Mouse (Mus musculus) 416B (cell line): Measurements from ENCODE around the gene Ostc.

Experiments
- DNase-seq: peaks from one replicate; pipeline ENCODE4 v3.0.0; 2011; ENCODE audit warnings: low read depth

The Ostc gene

DNA sequence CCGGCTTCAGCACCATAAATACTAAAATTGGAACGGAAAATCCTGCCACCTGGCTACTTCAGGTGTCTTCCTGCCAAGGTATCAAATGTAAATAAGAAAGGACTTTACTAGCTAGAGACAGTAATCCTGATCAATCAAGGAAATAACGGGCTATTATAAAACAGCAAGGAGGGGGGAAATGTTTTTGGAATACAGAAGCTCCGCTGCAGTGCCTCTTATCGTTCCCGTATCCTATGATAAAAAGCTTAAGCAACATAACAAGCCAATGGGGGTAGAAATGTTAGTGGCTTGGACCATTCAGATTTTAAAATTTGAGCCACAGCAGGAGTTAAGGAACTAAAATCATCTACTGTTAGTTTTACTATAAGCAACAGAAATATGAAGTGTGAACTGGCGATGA lies 859 bp upstream of the Ostc start:
- no peak for DNase-seq

DNA sequence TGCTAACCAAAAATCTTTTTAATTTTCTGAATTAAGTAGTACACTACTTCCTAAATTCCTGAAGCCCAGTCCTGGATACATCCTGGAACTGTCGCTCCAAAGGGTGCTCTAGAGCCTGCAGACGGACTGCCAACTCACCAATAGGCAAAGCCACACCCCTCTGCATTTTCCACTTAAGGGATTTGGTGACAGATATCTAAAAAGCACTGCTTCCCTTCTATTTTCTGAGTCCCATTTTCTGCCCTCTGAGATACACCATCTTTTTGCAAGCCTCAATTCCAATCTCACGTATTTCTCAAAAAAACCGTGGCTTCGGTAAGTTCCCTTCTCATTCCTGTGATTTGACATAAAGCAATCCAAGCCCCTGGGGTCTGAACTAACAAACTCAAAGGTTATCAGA lies 715 bp downstream of the Ostc start:
- DNase-seq: peak; percentile 70

DNA sequence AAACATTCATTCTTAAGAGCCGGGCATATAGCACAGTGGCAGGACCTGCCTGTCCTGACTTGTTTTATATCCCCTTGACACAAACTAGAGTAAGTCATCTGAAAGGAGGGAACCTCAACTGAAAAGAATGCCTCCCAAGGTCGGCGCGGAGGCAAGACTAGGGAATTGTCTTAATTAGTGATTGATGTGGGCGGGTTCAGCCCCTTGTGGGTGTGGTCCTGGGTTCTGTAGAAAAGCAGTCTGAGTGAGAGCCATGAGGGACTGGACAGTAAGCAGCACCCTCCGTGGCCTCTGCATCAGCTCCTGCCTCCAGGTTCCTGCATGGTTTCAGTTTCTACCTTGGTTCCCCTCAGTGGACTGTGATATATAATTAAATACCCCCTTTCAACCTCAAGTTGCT lies 7.0 kb downstream of the Ostc start:
- DNase-seq: no peak

DNA sequence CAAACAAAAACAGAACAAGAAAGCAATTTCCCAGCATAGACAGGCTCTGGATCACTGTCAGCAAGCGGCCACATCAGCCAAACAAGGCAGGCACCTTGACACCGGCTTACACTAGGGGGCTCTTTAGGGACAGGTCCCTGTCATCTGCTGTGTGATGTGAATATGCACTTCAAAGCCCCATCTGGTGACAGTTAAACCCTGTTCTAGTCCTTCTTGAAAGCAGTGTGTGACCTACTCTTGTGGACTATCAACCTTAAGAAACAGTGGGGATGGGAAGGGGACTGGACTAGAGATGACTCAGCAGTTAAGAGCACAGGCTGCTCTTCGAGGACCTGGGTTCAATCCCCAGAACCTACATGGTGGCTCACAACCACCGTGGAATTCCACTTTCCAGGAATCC lies 11.6 kb downstream of the Ostc start:
- no peak for DNase-seq

DNA sequence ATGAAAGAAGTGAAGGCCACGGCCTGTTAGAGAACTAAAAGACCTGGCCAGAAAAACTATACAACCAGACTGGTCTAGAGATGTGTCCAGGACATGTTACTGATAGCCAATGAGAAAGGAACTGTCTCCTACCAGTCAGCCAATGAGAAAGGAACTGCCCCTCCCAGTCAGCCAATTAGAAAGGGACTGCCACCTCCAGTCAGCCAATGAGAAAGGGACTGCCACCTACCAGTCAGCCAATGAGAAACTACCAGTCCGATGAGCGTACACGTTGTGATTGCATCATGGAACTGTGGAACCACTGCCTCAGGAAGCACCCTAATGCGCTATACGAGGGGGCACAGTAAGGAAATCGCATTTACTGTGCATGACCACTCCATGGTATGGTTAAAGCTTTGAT lies 14.5 kb downstream of the Ostc start:
- peak; percentile 77 for DNase-seq

DNA sequence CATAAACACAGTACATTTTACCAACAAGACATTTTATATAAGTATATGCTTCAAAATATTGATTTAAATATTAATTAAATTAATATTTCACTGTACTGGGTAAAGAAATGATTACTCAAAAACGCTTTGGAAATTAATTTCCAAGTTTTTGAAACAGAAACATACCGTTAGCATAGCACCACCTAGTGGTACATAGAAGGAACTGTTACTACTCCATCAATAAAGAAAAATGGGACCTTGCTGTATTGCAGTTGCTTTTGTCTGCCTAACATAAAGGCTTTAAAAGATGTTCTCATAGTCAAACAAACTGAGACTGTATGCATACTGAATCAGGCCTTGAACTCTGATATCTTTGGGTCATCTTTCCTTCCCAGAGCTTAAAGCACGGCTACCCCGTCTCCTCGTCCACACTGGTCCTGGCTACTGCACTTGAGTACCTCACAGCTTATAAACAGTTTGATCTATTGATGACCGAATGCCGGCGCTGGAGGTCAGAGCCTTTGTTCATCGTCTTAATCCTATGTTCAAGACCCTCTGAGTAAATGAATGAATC lies 15.1 kb downstream of the Ostc start:
- peak; percentile 62 for DNase-seq

DNA sequence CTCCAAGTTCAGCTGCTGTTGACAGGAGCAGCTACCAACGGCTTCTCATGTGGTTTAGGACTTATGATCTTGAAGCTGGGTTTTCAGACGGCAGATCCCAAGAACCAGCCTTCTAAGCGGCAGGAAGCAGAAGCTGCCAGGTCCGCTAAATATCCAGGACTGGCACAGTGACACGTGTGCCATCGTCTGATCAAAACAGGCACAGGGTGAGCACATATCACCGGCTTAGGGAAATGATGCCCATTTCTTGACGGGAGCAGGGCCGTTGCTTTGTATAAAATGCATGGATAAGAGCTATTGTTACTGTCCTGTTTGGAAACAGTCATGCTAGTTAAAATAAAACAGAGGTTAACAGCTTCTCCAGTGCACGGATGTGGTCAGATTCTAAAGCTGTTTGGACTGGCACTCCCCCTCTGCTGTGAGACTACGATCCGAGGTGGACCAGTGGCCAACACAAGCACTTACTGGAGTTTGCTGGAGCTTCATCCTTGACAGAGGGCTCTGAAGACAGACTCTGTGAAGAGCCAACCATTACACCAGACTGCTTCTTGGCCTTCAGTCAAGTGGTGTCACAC lies 17.6 kb downstream of the Ostc start:
- peak; percentile 51 for DNase-seq

DNA sequence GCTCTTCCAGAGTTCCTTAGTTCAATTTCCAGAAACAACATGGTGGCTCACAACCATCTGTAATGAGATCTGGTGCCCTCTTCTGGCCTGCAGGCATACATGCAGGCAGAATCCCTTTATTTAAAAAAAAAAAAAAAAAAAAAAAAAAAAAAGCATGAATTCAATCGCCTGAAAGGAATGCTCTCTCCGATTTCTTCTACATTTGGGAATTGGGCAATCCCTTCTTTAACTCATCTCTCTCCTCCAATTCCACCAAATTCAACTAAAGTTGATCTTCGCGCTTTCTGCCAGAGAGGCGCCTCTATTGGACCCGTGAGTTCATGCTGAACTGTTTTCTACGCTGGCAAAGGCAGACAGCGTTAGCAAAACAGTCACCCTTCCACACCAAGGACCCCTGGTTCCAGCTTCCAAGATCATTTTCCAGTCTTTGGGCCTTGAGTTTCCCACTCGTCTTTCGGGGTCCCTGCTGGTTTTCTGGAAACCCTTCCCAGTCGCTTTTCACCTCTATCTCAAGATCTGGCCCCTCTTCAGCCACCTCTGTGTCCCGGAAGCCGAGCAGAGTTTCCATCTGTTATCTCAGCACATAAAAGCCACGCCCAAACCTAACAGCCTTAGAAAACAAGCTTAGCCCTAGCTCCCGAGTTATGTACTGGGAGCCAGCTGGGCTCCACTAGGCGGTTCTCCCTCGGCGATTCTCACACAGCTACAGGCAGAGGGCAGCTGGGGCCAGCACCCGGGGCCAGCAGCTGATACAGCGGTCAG lies 18.2 kb downstream of the Ostc start:
- DNase-seq: peak; percentile 84

DNA sequence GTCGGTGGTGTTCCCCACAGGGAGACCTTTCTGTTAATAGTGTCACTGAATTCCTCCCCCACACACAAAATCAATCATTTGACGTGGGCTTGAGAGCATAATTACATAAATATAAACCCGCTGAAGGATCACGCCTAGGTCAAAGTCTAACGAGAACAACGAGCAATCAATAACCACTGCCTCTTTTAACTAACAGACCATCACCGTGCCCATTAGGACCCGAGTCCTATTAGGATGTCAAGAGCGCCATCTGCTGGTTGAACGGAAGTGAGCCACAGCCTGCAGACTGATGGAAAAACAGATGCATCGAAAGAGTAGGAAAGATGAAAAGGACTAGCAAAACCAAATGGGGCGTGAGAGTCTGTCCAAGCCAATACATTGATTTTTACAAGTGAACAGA lies 19.6 kb downstream of the Ostc start:
- peak; percentile 73 for DNase-seq

DNA sequence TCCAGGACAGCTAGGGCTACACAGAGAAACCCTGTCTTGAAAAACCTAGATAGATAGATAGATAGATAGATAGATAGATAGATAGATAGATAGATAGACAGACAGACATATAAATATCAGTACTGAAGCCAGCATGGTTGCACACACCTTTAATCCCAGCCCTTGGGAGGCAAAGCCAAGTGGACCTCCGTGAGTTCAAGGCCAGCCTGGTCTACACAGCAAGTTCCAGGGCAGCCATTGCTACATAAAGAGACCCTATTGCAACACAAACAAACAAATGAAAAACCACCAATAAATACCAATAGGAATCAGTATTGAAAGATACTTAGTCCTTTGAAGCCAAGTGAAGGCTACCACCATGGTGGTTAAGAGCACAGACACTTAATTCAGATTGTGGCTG lies 22.2 kb downstream of the Ostc start:
- DNase-seq: no peak

DNA sequence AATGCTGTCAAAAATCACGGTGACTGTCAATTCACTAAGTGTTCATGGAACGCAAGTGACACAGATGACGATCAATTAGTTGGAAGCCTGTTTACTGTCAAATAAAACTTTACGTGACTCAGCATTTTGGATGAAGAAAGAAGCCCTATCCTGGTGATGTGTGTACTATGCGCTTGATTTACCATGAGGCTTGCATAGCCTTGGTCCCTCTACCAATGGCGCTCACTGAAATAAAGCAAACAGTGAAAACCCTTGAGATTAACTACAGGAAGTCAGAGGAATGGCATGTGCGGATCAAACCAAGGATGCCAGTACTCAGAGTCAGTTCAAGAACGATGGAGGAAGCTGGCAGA lies 24.3 kb downstream of the Ostc start:
- DNase-seq: no peak

DNA sequence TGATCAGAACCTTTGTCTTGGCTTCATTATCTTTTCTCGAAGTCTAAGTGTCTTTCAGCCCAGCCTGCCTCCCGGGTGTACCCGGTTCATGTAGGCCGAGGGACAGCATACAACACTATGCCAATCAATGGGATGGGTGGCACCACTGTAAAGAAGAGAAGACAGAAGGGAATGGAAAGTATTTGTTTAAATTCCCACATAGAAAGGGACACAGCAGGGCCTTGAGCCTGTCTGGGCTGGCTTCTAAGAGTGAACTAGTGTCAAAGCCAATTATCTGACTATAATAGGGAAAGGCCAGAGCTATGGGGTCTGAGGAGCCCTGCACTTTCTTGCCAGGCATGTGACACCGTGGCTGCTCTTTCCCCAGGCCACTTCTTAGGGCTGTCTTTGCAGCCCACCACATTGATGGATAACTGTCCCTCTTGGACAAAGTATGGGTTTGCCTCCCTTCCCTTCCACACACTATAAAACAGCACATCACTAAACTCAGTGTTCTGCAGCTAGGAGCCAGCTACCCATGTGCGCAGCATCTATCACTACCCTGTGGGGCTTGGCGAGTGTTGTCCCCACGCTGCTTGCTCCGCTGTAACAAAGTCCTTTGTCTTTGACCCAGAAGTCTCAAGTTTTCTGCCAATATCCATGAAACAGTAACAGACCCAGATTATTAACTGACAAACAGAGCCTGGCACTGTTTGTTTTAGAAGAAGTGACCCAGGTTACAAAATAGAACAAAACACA lies 24.8 kb downstream of the Ostc start:
- no peak for DNase-seq

DNA sequence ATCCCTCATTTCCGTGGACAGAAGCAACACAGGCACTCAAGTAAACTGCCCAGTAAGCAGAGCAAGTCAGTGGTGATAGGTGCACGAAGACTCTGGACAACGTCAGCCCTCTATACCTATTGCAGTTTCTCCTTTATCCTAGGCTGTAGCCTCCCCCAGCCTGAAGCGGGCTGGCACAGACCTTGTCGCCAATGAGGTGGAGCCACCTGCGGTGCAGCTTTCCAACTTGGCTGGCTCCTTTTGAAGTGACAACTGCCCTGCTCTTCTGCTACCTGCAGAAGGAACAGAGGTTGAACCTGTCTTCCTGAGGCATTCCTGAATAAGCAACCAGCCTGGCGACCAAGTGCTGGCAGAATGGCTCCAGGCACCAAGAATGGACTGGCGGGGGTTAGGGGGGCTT lies 25.4 kb downstream of the Ostc start:
- DNase-seq: no peak

DNA sequence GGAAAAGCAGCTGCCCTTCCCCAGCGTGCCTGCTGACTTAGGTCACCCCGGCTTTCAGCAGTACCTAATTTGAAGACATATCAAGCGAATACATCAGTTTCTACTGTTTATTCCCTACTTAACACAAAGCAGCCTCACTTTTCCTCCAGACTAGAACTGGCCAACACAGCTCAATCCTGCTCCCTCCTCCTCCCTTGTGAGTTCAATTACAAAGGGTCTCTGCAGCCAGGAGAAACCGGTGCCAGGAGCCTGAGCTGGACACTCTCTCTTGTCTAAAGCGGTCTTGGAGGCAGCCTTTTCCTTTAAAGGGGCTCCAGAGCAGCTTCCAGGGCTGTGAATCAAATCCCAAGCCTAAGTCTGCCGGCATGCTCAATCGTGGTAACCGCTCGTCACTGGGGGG lies 27.1 kb downstream of the Ostc start:
- DNase-seq: no peak

DNA sequence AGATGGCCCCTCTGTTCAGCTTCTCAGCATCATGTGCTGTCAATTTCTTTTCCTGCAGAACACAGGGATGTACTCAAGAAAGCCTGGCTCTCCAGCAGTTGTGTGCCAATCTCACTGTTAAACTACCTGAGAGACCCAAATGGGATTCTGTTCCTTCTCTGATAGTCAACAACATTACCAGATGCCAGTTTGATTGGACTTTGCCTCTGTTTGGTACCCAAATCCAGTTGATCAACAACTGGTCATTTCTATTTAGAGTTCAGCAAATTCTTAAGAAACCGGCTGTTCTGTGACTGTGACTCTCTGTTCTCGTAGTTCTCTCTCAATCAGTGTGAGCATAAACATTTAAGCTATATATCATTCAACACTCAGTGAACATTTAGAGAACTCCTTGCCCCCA lies 28.0 kb downstream of the Ostc start:
- no peak for DNase-seq

DNA sequence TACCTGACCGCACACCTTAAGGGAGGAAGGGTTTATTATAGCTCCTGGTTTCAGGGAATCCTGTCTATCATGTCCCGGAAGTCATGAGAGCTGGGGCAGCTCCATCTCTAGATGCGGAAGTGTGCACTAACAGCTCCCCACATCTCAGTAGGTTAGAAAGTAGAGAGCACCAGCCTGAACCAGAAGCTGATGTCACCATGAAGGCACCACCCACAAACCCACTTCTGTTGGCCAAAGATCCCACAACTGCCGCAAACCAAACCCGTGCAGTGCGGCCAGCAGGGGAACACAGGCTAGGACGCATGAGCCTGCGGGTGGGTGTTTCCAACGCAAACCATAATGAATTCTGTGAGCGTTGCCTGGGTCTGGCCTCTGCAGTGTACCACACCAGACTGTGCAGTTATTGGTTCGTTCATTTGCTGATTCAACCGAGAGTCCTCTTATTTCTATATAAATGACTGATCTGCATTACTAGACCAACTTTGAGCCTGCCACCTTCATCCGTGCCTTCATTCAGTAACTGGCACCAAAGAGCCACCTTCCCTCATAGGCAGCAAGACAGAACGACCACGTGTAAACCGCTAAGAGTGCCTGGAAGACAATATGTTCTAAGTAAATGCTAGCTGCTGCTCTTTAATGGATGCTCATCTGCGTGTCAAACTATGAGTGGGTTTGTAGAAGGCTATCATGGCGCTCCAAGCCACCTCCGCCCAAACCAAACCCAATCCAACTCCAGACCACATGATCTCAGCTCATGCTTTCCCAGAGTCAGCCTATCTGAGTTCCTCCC lies 31.4 kb downstream of the Ostc start:
- no peak for DNase-seq

DNA sequence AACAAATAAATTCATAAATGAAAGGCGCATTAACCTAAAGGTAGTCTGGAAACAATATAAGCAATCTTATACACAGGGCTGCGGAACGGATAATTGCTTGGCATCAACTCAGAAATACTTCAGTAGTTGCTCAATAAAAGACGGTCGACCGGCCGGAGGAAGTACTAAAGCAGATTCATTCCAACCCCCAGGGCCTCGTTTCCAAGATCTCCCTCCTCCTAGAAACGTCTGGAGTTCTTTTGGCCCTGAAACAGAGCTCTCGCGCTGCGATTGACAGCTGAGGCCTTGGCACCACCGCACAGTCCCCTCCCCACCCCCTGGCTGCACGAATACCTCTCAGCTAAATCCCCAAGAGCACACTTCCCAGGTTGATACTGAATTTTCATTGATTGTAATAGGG lies 38.0 kb downstream of the Ostc start:
- no peak for DNase-seq

DNA sequence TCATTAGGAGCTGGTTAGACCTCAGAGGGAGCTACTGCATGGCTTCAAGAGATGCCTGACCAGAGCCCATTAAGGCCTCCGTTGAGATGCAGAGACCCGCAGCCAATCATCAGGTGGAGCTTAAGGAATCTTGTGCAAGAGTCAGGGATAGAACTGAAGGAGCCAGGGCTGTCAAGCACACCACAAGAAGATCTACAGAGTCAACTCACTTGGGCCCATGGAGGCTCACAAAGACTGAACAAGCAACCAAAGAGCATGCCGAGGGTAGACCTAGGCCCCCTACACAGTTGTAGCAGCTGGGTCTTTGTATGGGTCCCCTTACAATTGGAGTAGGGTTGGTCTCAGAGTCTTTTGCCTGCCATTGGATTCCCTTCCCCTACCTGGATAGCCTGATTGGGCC lies 46.7 kb downstream of the Ostc start:
- no peak for DNase-seq

DNA sequence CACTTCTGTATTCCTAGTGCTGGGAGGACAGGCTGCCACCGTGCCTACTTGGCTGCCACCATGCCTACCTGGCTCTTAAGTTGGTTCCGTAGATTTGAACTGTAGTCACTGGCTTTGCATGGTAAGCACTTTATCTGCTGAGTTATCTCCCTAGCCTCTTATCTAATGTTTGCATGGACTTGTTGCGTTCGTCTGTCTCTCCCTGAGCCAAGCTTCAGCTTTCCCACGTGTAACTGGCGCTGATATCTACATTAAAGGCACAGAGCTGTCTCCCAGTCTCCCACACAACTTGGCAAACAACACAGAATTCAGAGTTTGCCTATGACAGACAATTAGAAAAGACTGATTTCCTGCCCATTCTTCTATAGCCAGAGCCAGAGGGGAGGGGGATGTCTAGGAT lies 48.6 kb downstream of the Ostc start:
- DNase-seq: no peak

DNA sequence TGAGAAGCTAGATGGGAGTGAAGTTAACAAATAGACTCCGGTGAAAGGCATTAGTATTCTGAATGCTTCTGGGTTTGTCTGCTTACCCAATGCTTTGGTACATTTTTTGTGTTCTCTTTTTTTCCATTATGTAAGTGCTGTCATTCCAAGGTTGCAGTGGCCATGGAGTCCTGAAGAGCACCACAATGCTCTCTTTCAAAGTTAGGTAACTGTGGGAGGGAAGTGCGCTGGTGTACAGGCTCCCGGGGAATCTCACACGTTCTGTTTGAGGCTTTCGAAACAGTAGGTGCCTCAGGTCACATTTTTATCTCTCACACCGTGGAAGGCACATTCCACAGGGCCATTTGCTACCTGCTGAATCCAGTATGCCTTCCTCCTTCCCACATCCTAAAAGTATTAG lies 59.7 kb downstream of the Ostc start:
- no peak for DNase-seq

DNA sequence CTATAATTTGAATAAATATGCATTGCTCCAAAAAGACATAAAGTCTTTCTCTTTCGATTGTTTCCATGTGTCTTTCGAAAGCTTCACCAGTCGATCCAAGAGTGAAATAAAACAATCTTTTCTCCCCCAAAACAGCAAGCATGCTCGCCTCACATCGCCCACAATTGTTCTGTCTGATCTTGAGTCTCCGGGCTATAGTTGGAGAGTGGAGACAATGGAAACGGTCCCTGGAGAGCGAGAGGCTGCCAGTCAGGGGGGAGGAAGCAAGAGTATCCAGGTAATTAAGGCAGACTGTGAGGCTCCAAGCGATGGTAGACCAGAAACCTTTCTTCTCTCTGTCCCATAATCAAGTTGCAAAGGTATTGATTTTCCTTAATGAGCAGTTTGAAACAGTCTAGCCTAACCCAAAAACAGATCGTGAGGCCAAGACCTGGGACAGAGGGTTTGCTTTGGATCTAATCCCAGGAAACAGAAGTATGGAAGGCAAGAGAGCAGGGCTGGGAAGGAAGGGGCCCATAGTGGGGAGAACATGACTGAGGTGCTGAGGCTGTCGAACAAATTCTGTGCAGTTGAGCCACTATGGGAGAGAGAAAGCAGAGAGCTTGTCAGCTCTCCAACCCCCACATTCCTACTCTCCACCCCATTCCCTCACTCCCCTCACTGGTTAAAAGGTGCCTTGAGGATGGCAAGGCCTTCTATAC lies 63.0 kb downstream of the Ostc start:
- no peak for DNase-seq
